ENCODE assay signal across 17 mouse cellular contexts in the genomic region with DNA sequence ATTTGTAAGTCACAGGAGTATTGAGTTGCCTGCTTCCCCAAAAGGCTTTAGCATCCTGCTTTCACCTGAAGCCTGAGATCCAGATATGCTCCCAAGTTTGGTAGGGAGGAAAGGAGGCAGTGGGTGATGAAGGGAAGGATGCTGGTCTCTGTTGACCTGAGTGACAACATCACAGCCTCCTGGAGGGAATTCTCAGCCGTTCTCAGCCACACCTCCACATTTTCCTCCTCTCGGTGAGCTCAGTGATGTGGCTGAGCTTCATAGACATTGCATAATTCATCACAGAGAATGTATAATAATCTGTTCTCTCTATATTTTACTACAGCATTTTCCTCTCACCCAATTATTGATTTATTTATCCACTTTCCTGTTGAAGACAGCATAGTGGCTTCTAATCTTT.
"Had no signal": no experiment of that assay in that cellular context is flagged by ENCODE, and none has a peak within 500 bp of the region (broad histone marks: within the 10 kb centered on the region; RNA-seq: fewer than 3 reads in every experiment).

No protein-coding gene starts in this region.

- H3K4me3 ChIP-seq: midbrain, embryonic 10.5 days; midbrain, embryonic 12.5 days; myocyte; neural tube, embryonic 13.5 days; neural tube, embryonic 15.5 days had no signal

- DNase-seq: lung, adult 18-20 months; lung, embryonic 14.5 days; lung, postnatal 10 days; lung, postnatal 4 days; midbrain, embryonic 14.5 days; retina, postnatal 1 day; right cerebral cortex, postnatal 14 days; spleen, adult 18-20 months; thymus, adult 18-20 months; thymus, postnatal 14 days; thymus, postnatal 36 days had no signal

- H3K27ac ChIP-seq: midbrain, embryonic 10.5 days; midbrain, embryonic 12.5 days; neural tube, embryonic 13.5 days; neural tube, embryonic 15.5 days had no signal

- ATAC-seq: midbrain, embryonic 16.5 days had no signal
